Mouse (Mus musculus): ENCODE data around the gene Fscn2.

The Fscn2 gene

DNA sequence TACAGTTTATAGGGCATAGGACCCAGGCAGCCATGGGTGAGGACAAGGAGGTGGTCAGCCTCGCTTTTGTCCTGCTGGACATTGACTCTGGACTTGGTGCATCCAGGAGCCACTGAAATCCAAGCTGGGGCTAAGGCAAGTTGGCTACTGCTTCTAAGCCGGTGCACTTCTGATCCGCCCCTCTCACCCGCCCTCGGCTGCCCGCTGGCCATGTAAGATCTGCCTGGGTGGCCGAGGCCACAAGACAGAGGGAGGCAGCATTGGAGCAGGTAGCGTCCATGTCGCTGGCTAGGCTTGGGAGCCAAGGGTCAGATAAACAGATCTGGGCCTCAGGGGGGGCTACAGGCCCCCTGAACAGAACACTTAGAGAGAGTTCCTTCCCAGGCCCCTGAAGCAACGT lies at the start of gene Fscn2:
Fscn2 (plus strand) TSS at position 240 of the 400 bp plus-strand sequence.
- no peak for DNase-seq (ENCODE audit: low spot score)

DNA sequence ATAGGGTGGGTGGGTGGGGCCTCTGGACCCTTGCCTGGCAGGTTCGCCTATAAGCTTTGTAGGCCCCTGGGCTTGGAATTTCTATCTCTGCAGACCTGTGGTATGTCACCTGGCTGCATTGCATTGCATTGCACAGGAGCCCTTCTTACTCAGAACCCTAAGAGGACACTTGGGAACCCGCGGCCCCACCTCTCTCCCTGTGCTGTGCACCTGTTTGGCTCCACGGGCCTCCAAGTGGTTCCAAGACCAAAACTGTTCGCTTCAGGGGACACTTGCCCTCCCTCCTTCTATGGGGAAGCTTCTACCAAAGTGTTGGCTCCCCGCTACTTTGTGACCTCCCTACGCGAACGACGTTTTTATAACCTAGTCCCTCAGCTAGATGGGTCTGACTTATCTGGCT lies 49.8 kb upstream of the Fscn2 start:
- no peak for DNase-seq (ENCODE audit: low spot score)

GRCm38 (mm10) chr11:120312069-120312468 lies 49.3 kb upstream of the Fscn2 start:
- DNase-seq (ENCODE audit: low spot score) = no peak

DNA sequence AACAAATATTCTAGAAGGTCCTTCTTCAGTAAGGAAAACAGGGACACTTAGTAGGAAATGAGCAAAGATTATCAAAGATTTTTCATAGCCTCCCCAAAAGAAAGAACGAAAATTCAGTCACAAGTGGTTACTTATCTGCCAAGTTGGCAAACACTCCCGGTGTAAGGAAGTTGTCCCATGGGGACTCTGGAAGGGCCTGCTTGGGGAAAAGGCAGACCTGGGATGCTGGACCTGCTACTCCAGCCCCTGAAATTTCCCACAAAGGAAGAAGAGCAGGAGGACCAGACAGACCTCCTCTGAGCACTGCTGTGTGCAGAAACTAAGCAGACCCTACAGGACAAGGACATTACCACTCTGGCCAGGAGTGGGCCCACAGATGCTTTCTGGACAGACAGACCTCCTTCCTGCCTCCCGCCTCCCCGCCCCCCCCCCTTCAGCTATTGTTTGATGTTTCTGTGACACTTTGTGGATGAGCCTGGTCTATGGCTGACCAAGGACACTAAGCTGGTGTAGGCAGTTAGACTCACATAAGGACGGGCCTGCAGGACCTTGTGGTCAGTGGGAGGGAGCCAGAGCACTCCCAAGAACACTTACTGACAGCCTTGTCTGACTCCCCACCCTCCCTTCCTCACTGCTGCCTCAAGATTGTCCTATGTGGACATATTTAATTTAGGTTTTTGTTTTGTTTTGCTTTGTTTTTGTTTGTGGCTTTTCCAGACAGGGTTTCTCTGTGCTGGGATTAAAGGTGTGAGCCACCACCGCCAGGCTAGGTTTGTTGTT lies 47.2 kb upstream of the Fscn2 start:
- no peak for DNase-seq (ENCODE audit: low spot score)

DNA sequence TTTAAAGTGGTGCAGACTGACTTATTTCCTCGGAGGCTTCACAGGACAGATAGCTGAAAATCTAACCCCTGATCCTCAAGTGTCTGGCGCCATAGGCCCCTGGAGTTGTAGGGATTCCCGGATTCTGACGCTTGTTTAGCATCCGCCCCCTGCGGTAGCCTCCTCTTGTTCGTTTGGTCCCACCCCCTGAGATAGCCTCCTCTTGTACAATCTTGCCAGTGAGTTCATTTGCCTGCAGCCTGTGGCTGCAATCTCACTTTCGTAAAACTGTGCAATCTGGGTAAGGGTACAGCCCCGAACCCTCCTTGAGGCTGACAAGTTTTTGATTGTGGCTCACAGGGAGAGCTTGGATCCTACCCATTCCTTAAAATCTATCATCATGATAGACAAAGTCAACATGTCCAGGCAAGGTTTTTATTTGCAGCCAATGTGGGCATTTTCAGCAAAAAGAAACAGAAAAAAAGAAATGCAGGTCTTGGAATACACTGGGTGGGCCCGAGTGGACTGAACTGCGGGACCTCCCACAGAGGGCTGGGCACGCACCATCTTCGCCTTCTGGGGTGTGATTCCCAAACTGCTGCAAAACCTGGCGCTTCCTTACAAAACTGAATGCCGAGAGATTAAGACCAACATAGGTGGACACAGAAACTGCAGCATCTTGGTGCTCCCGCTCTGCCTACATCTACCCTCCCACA lies 46.5 kb upstream of the Fscn2 start:
- DNase-seq (ENCODE audit: low spot score) = no peak

- no peak for DNase-seq (ENCODE audit: low spot score)
Measured at GRCm38 (mm10) chr11:120315416-120315761, 45.9 kb upstream of the Fscn2 start.

DNA sequence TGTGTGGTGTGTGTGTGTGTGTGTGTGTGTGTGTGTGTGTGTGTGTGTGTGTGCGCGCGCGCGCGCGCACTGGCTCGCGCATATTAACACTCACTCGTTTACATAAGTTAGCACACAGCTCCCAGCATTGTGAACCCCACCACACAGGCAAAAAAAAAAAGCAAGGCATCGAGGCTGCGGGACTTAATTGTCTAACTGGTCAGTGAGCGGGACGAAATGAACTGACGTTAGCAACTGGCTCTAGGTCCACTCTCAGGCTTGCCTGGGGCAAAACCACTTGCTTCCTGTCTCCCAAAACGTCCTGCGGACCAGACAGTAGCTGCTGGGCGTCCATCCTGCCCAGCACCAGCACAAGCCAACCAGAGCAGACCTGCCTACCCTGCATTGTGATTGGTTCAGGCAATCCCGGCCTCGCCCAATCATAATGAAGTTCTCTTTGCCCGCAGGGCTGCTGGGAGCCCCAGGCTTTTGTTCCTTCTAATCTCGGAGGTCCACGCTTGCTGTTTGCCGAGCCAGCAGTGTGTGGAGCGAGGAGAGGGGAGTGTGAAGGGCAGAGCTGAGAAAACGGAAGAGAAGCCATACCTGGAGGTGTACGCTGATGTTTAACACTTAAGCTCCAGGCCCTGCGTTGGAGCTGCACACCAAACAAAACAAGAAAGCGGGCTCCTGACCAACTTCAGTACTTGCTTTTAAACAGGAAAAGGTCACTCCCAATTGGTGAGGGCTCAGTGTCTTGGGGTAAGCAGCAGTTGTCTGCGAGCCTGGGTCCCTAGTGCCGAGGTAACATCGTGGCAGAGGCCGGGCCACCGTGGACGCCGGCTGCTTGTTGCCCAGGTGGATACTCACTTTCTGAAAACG lies 45.3 kb upstream of the Fscn2 start:
- DNase-seq (ENCODE audit: low spot score) = peak; percentile 77

DNA sequence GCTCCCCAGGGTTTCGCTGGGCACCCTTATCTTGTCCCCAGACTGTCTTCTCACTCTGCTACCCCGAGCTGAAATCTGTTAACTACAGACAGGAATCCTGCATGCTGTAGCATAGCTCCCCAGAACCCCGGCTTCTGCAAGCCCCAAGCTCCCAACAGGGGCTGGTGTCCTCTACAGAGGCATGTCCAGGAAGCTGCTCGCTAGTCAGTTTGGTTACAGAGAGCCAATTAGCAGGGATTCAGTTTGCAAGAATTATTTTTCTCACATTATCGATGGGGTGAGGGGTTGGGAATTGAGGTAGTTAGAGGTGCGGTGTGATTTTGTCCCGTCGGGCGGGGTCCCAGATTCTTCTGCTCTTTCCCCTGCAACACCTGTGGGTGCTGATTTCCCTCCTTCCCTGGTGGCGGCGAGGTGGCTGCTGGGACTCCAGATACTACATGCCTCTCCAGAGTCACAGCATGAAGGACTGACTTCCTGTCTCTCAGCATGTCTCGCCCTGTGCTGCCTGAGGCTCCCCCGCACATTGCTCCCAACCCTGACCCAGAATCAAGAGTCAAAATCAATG lies 44.6 kb upstream of the Fscn2 start:
- DNase-seq (ENCODE audit: low spot score) = no peak

DNA sequence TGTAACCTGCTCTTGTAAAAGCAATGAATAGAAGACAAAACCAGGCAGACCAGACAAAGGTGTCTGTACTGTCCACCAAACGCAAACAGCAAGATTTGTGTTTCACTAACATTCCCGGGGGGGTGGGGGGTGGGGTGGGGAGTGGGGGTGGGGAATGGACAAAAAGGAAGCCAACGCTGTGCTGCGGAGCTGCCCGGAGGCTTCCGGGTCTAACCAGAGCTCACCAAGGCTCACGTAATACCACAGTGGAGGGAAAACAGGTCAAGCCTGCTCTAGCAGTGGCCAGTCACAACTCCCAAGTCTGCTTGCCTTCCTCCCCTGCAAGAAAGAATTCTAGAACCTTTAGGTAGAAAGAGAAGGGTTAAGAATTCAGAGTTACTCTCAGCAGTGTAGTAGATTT lies 43.9 kb upstream of the Fscn2 start:
- no peak for DNase-seq (ENCODE audit: low spot score)

DNA sequence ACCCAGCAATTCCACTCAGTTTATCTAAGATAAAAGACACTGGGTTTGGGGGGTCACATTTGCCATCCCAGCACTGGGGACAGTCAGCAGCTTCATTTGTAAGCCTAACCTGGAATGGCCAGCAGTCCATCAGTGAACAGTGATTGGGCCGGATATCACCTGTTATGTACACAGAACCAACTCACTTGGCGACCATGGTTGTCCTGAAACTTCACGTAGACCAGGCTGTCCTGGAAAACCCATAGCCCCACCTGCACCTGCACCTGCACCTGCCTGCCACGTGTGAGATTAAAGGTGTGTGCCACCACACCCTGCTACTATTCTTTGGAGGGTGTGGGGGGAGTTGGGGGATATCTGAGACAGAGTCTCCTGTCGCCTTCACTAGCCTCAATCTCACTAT lies 42.0 kb upstream of the Fscn2 start:
- no peak for DNase-seq (ENCODE audit: low spot score)

DNA sequence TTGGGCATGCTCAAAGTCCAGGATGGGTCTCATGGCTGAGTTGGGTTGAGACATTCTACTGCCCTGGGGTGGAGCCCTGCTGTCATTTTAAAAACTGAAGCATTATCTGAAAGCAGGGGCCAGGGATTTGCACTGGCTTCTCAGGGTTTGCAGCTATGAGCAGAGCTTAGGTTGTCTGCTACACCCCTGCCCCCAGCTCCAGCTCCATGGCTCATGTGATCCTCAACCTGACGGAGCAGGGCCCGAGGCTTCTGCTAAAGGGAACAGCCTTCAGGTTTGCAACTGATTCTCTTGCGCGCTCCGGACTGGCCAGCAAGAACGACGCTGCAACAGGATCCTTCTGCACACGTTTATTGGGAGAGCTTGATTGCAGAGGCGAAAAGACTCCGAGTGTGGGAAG lies 41.2 kb upstream of the Fscn2 start:
- DNase-seq (ENCODE audit: low spot score) = no peak

DNA sequence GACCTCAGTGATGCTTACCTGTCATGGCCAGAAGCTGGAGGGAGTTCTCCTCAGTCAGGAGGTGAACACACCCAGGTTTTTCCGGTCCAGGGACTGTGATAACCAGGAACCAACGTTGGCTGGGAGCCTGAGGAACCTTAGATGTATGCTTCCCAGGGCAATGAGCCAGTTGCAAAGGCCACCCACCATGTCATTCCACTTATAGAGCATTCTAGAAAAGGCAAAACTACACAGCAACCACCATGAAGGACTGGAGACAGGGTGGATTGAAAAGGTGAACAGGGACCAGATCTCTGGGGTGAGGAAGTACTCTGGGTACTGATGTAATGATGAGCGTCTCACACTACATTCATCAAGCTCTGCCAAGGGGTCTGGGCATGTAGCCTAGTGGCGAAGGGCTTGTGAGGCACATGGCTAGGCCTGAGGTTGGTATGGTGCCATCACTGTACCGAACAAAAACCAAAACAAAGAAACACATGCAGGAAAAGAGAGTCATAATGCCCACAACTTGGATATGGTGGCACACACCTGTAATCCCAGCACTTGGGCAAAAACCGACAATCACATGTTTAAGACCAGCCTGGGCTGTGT lies 25.8 kb upstream of the Fscn2 start:
- DNase-seq (ENCODE audit: low spot score) = no peak

- DNase-seq (ENCODE audit: low spot score) = no peak
Measured at GRCm38 (mm10) chr11:120337447-120337846, 23.9 kb upstream of the Fscn2 start.

- no peak for DNase-seq (ENCODE audit: low spot score)
Measured at GRCm38 (mm10) chr11:120338786-120339185, 22.5 kb upstream of the Fscn2 start.

DNA sequence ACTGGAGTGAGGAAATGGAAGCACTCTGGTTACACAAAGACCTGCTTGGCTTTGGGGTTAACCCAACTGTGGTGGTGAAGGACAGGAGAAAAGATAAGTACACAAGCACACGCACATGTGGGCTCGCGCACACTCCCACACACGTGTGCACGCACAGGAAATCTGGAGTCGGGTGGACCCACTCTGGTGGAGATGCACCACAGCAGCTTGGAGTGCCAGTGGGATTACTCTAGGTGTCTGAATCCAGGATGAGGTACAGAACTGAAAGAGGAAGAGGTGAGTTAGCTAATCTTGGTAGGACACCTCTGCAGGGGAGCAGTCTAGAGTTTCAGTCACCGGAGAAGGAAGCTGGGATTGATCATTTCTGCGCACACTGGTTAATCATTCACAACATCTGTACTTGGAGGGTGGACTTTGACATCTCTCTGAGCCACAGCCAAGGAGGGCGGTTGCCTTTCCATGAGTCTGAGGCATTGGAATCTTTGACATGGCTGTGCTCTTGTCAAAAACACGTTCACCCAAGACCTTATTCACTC lies 21.3 kb upstream of the Fscn2 start:
- DNase-seq (ENCODE audit: low spot score) = no peak

- DNase-seq (ENCODE audit: low spot score) = no peak
Measured at GRCm38 (mm10) chr11:120341661-120342060, 19.7 kb upstream of the Fscn2 start.

DNA sequence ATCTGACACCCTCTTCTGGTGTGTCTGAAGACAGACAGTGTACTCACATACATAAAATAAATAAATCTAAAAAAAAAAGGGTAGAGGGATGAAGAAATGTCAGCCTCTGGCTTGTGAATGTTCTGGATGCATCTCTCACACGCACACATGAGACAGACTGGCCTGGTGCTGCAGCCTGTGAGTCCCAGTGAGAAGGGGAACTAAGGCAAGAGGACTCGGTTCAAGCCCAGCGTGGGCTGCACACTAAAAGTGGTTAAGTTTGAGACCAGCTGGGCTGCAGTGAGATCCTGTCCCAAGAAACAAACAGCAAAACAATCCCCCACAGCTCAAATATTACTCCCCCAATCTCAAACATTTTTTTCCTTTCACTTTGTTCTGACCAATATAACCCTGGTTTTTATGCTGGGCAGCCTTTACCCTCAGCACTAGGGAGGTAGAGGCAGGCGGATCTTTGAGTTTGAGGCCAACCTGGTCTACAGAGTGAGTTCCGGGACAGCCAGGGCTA lies 18.6 kb upstream of the Fscn2 start:
- no peak for DNase-seq (ENCODE audit: low spot score)

- DNase-seq (ENCODE audit: low spot score) = no peak
Measured at GRCm38 (mm10) chr11:120343519-120344309, 17.6 kb upstream of the Fscn2 start.

DNA sequence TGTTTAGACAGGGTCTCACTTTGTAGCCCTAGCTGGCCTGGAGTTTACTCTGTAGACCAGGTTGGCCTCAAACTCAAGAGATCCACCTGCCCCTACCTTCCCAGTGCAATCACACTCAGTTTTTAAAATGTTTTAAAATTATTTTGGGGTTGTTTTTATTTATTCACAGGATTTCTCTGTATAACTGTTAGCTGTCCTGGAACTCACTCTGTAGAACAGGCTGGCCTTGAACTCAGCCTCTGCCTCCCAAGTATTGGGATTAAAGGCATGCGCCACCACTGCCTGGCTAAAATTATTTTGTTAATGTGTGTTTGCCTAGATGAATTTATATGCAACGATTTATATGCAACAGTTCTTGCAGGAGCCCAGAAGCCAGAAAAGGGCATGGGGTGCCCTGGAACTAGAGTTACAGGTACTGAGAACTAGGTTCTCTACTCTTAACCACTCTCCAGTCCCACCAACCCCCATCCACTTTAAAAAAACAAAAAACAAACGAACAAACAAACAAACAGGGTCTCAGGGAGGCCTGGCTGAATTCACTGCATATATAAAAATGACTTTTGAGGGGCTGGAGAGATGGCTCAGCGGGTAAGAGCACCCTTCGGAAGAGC lies 16.9 kb upstream of the Fscn2 start:
- DNase-seq (ENCODE audit: low spot score) = no peak

GRCm38 (mm10) chr11:120345067-120345681 lies 16.2 kb upstream of the Fscn2 start:
- no peak for DNase-seq (ENCODE audit: low spot score)
